Mouse (Mus musculus) cerebellum, adult 8-10 months (tissue): Measurements from ENCODE around the gene Tbx15.
A peak's percentile ranks its signal among the peaks of the same experiment; 100 is the strongest.

Experiments used
- DNase-seq: peaks from one replicate; pipeline ENCODE4 v3.0.0; 2022

The Tbx15 gene

DNA sequence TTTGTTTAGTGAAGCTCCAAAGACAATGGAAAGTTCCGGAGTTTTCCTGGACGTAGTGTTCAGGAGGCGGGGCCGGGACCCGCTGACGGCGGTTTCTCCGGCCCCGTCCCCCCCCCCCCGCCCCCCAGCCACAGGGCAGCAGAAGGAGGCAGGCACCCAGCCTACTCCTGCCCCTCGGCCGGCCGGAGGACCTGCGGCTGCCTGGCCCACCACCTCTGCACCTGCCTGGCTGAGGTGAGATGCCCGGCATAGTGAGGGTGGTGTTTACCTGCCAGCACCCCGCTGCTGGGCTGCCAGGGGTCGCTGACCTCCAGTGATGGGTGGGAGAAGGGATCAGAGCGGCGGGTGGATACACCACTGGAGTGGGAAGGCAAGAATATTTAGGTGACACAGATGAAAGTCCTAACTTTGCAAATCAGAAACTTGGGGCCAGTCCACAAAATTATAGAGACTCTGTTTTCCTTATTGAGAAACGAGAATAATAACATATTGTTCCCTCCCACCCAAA is at the start of gene Tbx15:
Gene Tbx15, plus strand, starts transcription at position 169 of the 508 bp plus-strand sequence.
- DNase-seq = no peak

- no peak for DNase-seq
These were observed 46.6 kb upstream of the Tbx15 start for GRCm38 (mm10) chr3:99193576-99193975.

GRCm38 (mm10) chr3:99203331-99203730 is 36.9 kb upstream of the Tbx15 start:
- DNase-seq = no peak

DNA sequence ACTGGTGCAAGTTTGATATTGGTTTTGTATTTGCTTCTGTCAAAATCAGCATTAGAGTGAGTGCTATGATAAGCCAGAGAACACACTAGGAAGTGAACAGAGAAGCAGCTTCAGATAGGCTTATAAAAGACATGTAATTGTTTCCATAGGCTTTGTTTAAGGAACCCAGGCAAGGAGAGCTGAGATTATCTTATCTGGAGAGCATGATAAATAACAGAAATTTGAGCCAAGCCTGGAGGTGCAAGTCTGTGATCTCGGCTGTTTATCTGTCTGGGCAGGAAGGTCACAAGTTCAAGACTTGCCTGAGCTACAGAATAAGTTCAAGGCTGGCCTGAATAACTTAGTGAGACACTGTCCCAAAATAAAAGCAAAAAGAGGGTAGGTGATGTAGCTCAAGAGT is 31.8 kb upstream of the Tbx15 start:
- no peak for DNase-seq

DNA sequence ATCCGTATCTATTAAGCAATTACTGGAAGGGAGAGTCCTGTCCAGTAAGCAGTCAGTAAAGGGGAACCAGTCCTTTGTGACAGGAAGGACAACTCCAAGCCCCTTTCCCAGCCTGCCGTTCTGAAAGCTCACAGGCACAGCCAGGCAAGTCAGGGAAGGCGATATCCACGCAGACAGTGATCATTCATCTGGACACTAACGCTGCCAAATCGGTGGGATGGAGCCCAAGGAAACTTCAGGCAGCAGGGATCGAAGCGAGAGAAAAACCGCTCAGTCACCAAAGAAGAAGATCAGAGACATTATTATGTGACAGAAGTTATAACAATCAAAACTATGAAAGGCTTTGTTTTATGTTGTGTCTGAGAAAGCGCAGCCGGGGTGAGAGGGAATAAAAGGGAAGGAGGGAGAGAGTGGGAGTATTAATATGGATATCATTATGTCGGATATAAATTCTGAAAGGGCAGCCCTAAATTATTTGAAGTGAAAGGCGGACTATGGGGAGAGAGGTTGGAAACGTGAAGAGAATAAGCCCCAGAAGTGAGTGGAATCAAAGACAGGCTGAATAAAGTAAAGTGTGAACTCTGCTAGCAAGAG is 29.0 kb upstream of the Tbx15 start:
- no peak for DNase-seq

DNA sequence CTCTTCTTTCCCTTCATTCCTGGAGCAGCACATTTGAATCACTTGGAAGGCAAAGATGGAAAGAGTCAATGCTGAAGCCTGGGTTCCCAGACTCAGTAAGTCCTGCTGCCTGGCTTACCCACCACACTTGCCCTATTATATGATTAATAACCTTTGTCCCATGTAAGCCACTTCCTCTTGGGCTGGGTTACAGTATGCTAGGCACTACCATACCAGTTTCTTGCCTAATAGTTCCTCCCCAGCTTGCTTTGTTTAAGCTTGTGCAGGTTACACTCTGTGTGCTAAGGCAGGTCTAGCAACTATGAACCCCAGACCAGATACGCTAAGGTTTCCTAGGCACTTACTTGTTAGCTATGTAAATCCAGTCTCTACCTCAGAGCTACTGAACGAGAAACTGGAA is 12.4 kb upstream of the Tbx15 start:
- DNase-seq = no peak

- peak; percentile 46 for DNase-seq
These were observed 6.5 kb upstream of the Tbx15 start for GRCm38 (mm10) chr3:99233393-99234318.

DNA sequence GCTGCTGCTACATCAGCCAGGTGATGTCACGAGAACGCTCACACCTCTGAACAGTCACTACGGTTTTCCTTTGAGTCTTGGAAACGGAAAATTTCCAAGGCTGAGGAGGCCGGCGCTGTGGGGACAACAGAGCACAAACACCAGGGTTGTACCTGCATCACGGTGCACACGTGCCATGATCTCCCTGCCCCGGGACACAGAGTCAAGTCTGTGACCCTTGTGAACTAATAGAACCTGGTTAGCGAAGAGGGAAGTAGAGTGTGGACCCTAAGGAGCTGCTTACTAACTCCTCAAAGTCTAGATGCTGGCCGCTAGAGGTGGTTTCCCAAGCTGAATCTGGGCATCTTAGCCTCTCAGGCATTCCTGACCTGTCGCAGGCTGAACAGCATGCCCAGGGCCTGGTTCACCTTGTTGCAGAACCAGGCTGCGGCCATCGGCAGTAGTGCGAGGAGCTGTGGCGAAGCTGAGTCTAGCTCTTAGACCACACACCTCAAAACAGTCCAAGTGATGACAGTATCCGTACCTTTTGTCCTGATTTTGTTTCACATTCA is 5.8 kb upstream of the Tbx15 start:
- no peak for DNase-seq

DNA sequence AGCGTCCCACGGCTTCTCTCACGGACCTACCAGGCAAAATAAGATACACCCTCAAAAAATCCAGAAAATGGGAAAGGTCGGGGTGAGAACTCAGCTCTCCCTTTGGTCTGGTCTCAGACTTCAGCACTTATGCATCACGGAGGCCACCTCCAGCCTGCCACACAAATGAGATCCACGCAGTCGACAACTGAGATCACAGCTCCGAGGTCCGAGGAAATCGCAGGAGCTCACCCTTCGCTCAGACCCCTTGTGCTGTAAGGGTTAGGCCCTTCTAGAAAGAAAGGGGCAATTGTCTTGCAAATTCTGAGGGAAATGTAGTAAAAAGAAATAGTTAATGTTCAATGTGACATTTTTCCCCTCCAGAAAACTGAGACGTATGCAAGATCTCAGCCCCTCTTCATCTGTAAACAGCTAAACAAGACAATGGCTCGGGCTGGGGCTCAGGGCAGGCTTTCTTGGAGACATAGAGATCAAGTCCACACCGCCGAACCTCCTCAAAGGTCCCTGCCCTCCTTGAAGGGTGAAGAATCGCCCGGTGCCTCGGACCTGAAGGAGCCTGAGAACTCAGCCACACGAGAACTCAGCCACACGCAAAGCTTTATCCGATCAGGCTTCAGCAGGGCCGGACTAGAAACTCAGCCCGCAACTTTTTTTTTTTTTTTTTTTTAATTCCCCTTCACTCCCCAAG is 4.9 kb upstream of the Tbx15 start:
- no peak for DNase-seq

- no peak for DNase-seq
These were observed 4.1 kb upstream of the Tbx15 start for GRCm38 (mm10) chr3:99235804-99236755.

DNA sequence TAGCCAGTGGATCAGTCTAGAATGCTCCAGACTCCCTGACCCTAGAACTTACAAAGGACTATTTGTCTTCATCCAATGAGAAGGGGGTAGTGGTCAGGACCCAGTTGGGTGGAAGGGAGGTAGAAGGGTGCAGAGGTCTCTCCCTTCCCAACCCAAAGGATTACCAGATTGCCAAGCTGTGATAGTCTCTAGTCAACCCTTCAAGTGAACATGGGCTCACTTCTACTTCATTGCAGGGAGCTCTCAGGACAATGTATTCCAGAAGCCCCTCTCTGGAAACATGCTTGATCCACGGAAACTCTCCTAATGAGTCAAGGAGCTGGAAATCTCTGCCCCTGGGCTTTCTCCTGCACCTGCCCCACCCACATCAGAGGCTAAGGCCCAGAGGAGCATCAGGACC is 1.5 kb upstream of the Tbx15 start:
- no peak for DNase-seq

DNA sequence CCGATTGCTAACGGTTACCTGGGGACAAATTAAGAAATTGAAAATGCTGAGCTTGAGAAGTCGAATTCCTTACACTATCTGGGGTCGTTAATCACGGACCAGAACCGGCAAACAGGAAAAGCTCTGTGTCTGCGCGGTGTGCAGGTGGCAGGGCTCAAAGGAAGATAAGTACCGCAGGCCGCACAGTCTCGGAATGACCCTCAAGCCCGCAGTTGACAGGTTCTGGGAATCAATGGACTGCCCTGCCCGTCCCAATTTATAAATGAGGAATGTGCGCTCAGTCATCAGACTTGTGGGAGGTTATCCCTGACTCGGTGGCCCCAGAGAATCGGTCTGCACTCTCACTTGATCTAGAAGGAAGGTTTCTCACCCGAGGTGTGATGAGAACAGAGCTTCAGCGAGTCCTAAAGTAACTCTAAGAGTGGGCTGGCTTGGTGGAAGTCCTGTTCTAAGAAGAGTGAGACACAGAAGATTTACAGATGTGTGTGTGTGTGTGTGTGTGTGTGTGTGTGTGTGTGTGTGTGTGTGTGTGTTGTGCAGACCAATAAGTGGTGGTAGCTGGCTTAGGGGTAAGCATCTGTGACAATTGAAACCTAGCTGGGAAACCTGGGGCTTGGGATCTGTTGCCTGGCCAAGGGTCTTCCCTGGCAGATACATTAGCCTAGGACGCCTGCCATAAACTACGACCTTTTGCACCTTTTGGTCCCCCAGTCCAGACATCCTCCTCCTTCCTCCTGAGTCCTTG is 708 bp upstream of the Tbx15 start:
- no peak for DNase-seq

- DNase-seq = no peak
These were observed 894 bp downstream of the Tbx15 start for GRCm38 (mm10) chr3:99240811-99241738.

DNA sequence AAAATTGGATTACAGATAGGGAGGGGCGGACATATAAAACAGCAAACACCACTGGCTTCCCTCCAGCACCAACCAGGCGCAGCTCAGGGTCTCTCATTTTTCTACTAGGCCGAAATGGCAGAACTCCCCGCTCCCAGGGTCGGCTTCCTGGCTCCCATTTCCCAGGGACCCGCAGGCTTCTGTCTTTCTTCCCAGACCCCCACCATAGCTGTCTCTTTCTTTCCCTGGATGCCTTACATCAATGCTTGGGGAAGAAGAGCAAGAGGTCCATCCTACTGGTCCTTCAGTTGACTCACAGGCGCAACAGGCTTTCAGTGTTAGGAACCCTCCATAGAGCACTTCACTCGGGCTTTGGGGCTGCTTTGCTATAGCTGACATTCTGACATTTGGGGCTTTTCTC is 2.3 kb downstream of the Tbx15 start:
- no peak for DNase-seq

DNA sequence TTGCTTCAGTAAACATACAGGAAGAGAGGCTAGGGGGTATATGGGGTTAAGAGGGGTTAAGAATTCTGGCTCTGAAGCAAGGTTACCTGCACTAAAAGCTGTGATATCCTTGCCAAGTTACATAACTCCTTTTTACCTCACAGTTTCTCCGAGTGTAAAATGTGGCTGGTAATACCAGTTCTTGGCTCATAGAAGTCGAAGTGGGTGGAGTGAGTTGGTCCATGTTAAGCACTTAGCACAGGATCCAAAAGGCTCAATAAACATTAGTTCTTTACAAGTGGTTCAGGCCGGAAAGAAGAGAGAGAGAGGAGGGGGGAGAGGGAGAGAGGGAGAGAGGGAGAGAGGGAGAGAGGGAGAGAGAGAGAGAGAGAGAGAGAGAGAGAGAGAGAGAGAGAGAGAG is 5.2 kb downstream of the Tbx15 start:
- DNase-seq = no peak

DNA sequence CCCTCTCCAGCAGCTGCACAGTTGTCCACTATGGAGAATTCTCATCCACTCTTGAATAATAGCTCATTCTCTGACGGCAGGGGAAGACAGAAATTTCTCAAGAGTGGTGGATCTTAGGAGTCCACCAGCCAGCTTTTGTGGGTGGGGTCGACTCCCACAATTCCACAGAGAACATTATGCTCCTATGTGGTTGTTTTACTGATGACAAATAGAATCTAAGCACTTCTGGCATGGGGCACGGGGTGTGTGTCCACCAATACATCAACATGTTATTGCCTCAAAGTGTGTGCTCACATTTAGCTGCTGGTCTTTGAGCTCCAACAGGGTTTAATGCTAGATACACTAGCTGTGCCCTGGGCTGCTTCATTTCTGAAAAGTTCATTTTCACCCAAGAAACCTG is 6.4 kb downstream of the Tbx15 start:
- DNase-seq = no peak

GRCm38 (mm10) chr3:99247586-99247985 is 7.4 kb downstream of the Tbx15 start:
- DNase-seq = no peak

- no peak for DNase-seq
These were observed 8.0 kb downstream of the Tbx15 start for GRCm38 (mm10) chr3:99247996-99248801.

- DNase-seq = no peak
These were observed 8.8 kb downstream of the Tbx15 start for GRCm38 (mm10) chr3:99248831-99249550.
